In genomic region chr8:110431340-110431739, GRCm38 (mm10) we compare ENCODE assay signal across 30 mouse cellular contexts.
"Had no signal": no experiment of that assay in that cellular context is flagged by ENCODE, and none has a peak within 500 bp of the region (broad histone marks: within the 10 kb centered on the region; RNA-seq: fewer than 3 reads in every experiment).

No protein-coding gene starts in this region.

- H3K27me3 ChIP-seq: limb, embryonic 12.5 days; limb, embryonic 13.5 days; limb, embryonic 15.5 days; liver, embryonic 12.5 days; liver, embryonic 13.5 days; liver, embryonic 15.5 days; lung, embryonic 15.5 days; megakaryocyte, embryonic 14.5 days; midbrain, embryonic 12.5 days; midbrain, embryonic 13.5 days; midbrain, embryonic 15.5 days; neural tube, embryonic 12.5 days had no signal

- H3K4me1 ChIP-seq: limb, embryonic 12.5 days; limb, embryonic 13.5 days; limb, embryonic 15.5 days; liver, embryonic 12.5 days; liver, embryonic 13.5 days; liver, embryonic 15.5 days; lung, embryonic 15.5 days; megakaryocyte, embryonic 14.5 days; midbrain, embryonic 10.5 days; midbrain, embryonic 12.5 days; midbrain, embryonic 13.5 days; midbrain, embryonic 15.5 days; neural tube, embryonic 12.5 days had no signal

- H3K27ac ChIP-seq: limb, embryonic 10.5 days; limb, embryonic 12.5 days; limb, embryonic 13.5 days; limb, embryonic 15.5 days; liver, embryonic 12.5 days; liver, embryonic 13.5 days; liver, embryonic 14.5 days; liver, embryonic 15.5 days; lung, embryonic 15.5 days; macrophage; midbrain, embryonic 10.5 days; midbrain, embryonic 12.5 days; midbrain, embryonic 13.5 days; midbrain, embryonic 15.5 days; neural tube, embryonic 12.5 days had no signal

- H3K4me2 ChIP-seq: limb, embryonic 12.5 days; limb, embryonic 13.5 days; limb, embryonic 15.5 days; liver, embryonic 11.5 days; liver, embryonic 12.5 days; liver, embryonic 13.5 days; liver, embryonic 15.5 days; lung, embryonic 14.5 days; lung, embryonic 15.5 days; midbrain, embryonic 11.5 days; midbrain, embryonic 12.5 days; midbrain, embryonic 13.5 days; midbrain, embryonic 15.5 days; neural tube, embryonic 12.5 days had no signal

- H3K36me3 ChIP-seq: limb, embryonic 10.5 days; limb, embryonic 12.5 days; limb, embryonic 13.5 days; limb, embryonic 15.5 days; liver, embryonic 12.5 days; liver, embryonic 13.5 days; liver, embryonic 15.5 days; lung, embryonic 15.5 days; midbrain, embryonic 10.5 days; midbrain, embryonic 12.5 days; midbrain, embryonic 13.5 days; midbrain, embryonic 15.5 days; neural tube, embryonic 12.5 days had no signal

- H3K9ac ChIP-seq: limb, embryonic 12.5 days; limb, embryonic 13.5 days; limb, embryonic 15.5 days; liver, embryonic 12.5 days; liver, embryonic 13.5 days; liver, embryonic 14.5 days; liver, embryonic 15.5 days; liver, postnatal 0 days; lung, embryonic 14.5 days; lung, embryonic 15.5 days; midbrain, embryonic 12.5 days; midbrain, embryonic 13.5 days; midbrain, embryonic 15.5 days; neural tube, embryonic 12.5 days had no signal

- H3K9me3 ChIP-seq: limb, embryonic 10.5 days; limb, embryonic 12.5 days; limb, embryonic 13.5 days; limb, embryonic 15.5 days; liver, embryonic 12.5 days; liver, embryonic 15.5 days; lung, embryonic 15.5 days; midbrain, embryonic 10.5 days; midbrain, embryonic 12.5 days; midbrain, embryonic 13.5 days; midbrain, embryonic 15.5 days; neural tube, embryonic 12.5 days had no signal

- H3K4me3 ChIP-seq: limb, embryonic 10.5 days; limb, embryonic 12.5 days; limb, embryonic 13.5 days; limb, embryonic 15.5 days; liver, embryonic 12.5 days; liver, embryonic 13.5 days; liver, embryonic 15.5 days; lung, embryonic 15.5 days; megakaryocyte, embryonic 14.5 days; midbrain, embryonic 10.5 days; midbrain, embryonic 12.5 days; midbrain, embryonic 13.5 days; midbrain, embryonic 15.5 days; myocyte; neural tube, embryonic 12.5 days had no signal

- DNase-seq: left cerebral cortex, postnatal 4 days; liver; liver, embryonic 13.5 days; liver, postnatal 0 days; lung, adult 18-20 months; lung, adult 2 months; lung, embryonic 14.5 days; lung, postnatal 10 days; lung, postnatal 14 days; lung, postnatal 36 days; lung, postnatal 4 days; midbrain, embryonic 14.5 days had no signal
